Mouse (Mus musculus) left cerebral cortex, adult 11 months (tissue): ENCODE data around the gene Txnip.
"Not testable (repeated sequence)": the region's sequence is repeated elsewhere in the genome, so short reads cannot be mapped to it uniquely, and the experiment has no call there.

Source experiments
- DNase-seq: peaks from one replicate; pipeline ENCODE4 v3.0.0; 2022; ENCODE audit warnings: low spot score

Gene Txnip

DNA sequence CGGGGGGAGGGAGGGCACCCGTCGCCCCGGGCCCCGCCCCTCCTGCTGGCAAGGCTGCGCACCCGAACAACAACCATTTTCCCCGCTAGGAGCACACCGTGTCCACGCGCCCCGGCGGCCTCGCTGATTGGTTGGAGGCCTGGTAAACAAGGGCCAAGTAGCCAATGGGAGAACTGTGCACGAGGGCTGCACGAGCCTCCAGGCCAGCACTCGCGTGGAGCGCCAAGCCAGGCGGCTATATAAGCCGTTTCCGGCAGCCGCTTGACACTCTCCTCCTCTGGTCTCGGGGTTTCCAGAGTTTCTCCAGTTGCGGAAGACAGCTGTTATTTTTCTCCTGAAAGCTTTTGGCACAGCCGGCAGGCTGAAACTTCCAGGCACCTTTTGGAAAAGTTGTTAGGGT, at the start of gene Txnip:
Gene Txnip, plus strand, starts transcription at position 264 of the 400 bp plus-strand sequence.
- peak; percentile 93 for DNase-seq

DNA sequence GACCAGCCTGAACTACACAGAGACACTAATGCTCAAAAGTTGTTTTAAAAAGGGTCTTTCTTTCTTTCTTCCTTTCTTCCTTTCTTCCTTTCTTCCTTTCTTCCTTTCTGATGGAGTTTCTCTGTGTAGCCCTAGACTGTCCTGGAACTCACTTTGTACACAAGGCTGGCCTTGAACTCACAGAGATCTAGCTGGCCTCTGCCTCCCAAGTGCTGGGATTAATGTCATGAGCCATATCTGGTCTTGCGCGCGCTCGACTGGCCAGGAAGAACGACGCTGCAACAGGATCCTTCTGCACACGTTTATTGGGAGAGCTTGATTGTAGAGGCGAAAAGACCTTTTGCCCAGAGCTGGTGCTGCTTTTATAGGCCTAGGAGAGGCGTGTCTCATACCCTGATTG, 49.8 kb upstream of the Txnip start:
- DNase-seq, result not testable (repeated sequence)

DNA sequence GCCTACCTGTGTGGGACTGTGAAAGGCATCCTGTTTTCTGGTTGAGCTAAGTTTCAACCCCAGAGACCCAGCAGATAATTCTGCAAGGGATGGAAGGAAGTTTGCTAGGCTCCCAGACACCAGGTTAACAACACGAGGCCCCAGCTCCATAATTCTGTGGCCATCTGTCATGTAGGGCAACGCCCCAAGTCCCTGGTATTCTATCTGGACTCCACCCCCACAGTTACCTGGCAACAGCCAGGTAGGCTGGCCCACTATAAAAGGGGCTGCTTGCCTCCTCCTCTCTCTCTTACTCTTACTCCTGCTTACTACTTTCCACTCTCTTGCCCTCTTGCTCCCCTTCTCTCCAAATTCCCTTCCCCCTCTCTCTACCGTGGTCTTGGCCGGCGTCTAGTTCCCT, 37.6 kb upstream of the Txnip start:
- no peak for DNase-seq

DNA sequence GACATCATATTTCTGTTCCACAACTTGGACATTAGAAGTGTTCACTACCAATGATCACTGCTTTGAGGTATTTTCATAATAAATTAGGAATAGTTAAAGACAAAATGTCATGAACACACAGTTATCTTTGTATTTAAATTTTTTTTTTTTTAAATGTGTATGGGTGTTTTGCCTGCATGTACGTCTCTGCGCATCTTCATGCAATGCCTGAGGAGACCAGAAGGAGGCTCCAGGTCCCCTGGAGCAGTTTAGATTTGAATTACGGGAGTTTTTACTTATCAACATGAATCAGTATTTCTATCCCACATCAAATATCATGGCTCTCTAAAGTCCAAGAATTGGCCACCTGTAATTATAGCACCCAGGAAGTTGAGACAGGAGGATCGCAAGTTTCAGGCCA, 35.6 kb upstream of the Txnip start:
- DNase-seq, result no peak

DNA sequence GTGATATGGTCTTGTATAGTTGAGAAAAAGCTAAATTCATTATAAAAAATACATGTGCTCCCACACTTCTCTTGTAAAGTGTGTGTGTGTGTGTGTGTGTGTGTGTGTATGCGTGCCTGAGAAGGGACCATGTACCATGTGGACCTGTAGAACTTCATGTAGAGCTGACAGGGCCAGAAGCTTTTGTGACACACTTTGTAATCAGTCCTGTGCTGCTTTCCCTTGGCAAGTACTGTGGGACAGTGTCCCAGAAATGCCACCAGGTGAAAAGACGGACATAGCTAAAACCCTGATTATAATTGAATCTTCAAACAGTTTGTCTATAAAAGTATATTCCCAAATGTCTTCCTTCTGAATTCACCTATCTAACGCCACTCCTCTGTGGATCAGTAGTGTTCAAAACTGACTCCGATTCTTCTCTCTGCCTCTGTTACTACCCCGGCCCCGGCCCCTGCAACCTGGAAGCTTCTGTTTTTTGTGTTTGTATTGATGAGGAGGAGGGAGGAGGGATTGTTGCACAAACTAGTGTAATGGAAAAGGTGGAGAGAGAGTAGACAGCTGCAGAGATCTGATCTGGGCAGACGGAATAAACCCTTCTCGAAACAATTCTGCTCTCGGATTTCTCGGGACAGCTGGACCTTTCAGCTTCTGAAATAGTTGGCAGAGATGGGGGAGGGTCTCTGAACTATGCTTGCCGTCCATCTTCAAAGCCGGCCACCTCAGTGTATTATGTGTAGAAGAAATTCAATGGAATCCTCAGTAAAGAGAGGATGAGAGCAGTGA, 33.5 kb upstream of the Txnip start:
- no peak for DNase-seq

DNA sequence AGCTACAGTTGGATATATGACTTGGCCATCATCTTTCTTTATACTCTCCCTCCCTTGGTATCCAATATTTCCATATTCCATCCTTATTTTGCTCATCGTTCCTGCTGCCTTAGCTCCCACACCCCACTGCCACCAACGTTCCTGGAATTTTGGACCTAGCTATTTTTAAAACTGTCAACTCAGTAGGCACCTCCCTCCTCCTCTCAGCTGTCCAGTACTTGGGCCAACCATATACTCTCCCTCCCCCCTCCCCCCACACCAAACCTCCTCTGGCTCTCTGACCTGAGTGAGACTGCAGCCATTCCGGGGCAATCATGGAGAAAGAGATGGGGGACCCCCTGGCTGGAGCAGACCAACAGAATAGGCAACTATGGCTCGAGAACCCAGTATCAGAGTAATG, 32.8 kb upstream of the Txnip start, which contains the start of gene Hfe2:
Gene Hfe2, plus strand, starts transcription at position 259 of the 400 bp plus-strand sequence.
- DNase-seq, result no peak

DNA sequence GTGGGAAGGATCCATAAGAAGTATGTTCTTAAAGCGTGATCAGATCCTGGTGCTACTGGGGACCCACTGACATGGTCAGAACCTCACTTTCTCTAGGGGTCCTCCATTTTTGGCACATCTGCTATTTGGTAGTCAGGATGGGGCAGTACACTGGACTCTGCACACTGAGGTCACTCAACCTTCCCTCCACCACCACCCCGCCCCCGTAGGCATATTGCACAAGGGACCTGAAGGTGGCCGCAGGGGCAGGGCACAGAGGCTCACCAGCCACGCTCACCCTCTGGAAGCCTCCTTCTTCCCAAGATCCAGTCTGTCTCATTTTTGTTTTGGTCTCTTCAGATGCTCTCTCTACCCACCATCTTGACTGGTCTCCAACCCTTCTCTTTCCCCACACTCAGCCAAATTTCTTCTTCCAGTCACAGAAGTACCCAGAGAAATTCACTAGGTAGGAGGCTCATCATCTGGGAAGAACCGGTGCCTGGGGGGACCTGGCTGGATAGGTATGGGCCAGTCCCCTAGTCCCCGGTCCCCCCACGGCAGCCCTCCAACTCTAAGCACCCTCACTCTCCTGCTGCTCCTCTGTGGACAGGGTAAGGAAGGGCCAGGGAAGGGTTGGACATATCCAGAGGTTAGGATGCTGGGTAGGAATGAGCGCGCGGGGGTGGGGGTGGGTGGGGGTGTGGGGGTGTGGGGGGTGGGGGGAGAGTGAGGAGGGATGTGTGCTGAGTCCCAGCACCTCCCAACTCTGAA, 31.6 kb upstream of the Txnip start:
- DNase-seq, result no peak

DNA sequence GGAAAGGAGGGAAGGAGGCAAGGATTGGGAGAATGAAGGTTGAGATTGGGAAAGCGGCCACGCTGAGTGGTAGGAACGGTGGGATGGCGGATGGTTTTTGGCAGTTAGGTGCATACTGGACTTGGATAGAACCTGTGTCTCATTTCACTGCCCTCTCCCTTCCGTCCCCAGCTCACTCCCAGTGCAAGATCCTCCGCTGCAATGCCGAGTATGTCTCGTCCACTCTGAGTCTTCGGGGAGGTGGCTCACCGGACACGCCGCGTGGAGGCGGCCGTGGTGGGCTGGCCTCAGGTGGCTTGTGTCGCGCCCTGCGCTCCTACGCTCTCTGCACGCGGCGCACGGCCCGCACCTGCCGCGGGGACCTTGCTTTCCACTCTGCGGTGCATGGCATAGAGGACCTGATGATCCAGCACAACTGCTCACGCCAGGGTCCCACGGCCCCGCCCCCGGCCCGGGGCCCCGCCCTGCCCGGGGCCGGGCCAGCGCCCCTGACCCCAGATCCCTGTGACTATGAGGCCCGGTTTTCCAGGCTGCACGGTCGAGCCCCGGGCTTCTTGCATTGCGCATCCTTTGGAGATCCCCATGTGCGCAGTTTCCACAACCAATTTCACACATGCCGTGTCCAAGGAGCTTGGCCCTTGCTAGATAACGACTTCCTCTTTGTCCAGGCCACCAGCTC, 30.8 kb upstream of the Txnip start:
- DNase-seq, result no peak

DNA sequence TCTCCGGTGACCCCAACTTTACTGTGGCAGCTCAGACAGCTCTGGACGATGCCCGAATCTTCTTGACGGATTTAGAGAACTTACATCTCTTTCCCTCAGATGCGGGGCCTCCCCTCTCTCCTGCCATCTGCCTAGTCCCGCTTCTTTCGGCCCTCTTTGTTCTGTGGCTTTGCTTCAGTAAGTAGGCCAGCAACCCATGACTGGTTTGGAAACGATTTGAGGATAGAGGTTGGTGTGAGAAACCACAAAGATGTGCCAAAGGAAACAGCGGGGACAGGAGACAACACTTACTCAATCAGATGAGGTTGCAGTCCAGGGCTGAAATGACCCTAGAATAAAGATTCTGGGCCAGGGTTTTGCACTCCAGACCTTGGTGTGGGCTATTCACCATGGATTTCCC, 29.3 kb upstream of the Txnip start:
- no peak for DNase-seq

DNA sequence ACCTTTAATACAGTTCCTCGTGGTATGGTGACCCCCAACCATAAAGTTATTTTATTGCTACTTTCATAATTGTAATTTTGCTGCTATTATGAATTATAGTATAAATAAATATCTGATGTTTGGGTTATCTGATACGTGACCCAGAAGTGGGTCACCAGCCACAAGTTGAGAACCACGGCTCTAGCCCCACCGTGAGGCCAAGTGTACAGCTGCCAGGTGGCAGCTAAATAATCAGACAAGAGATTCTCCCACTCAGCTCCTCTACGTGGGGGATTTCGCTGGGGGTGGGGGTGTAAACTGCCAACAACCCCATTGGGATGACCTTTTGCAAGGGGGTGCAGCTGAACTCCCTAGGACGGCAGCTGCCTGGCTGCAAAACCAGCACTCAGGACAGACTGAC, 25.7 kb upstream of the Txnip start:
- no peak for DNase-seq

DNA sequence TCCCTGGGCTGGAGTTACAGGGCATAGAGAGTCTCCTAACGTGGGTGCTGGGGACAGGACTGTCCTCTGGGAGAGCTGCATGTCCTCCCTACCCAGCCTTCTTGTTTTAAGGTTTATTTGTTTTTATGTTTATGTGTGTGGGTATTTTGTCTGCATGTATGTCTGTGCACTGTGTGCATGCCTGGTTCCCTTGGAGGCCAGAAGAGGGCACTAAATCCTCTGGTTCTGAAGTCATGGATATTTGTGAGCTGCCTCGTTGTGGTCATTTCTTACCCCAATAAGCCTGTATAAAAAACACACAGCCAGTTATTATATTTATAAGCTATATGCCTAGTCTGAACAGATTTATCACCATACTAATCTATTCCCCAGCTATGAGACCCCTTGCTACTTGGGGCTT, 23.5 kb upstream of the Txnip start:
- no peak for DNase-seq

DNA sequence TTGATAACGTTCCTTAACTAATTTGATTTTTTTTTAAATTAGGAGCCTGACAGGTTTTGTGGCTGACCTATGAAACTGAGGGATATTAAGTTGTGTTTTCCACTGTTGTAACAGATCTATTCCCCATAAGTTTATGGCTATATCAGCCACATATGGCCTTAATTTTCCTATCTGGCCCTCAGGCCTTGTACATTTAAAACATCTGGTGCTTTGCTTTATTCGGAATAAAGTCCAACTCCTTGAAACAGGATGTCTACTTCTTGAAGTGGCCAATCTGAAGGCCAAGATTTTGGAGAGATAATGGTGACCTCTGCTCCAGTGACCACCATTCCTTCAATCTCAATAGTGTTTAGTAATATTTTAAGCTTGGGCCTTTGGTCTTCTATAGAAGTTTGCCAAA, 18.4 kb upstream of the Txnip start:
- DNase-seq, result no peak

DNA sequence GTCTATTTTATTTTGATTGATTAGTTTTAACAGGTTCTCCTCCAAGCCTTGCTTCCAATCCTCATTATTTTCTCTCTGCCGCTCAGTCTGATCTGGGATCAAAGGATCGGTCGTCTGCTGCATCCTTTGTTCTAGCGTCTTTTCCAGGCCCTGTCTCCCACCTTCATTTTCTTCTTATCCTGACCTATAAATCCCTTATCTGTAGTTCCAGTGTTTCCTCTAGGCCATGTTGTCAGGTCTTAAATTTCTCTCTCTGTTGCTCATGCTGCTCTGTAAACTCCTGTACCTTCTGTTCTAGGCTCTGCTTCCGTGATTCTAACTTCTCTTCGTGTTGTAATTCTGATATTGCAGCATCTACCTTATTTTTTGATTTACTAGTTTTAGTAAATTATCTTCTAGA, 17.0 kb upstream of the Txnip start:
- no peak for DNase-seq

DNA sequence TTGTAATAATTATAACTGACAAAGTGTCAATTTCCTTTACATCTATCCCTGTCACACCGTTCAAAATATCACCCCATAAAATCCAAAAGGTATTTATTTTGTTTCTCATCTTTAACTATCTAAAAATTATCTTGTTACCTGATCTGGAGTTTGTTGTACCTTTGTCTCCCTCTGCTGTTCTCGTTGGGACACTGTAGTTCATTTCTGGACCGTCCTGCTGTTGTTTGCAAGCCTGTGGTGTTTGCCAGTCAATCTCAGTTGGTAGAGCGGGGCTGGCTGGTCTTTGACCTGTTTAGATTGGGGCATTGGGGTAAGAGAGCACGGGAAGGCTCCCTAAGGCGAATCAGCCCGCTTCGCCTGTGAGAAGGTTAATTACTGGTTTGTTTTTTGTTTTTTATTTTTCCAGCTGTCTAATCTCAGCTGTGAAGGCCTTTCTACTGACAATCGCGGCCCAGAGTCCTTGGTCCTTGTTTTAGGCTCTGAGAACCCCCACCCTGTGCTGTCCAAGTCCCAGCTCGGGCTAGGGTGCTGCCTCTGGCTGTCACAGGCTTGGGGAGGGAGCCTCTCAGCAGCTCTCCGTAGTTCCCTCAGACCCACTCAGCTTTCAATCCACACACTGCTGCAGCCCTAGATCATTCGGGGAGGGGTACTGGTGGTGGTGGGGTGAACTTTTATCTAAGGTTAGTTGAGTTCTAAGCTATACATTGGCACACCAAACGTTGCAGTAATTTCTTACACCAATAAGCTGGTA, 16.3 kb upstream of the Txnip start:
- no peak for DNase-seq

DNA sequence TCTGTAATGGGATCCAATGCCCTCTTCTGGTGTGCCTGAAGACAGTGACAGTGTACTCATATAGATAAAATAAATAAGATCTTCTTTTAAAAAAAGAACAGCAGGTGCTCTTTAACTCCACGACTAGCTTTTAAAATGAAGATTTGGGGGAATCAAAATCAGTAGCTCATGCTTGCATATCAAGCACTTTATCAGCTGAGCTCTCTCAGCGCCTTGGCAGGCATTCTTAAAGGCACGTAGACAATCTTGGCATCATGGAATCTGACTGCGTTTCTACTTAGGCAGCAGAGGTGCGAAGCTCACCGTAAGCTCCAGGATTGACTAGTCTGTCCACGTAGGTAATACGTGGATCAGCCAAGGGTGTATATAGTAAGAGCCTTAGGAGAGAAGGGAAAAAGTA, 15.2 kb upstream of the Txnip start:
- DNase-seq, result no peak

DNA sequence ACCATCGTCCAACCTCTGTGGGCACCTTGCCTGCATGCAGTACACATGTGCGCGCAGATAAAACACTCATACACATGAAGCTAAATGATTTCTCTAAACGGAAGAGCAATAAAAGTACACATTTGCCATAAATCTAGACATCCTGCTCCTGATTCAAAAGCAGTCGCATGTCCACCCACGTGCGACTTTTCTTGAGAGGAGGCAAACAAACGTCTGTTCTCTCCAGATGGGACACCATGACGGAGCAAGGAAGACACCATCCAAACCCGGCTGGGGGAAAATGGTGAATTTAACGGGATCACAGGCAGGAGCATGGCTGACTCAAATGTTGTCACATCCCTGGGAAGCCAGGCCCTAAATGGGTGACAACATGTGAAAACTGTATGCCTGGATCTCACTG, 14.4 kb upstream of the Txnip start:
- DNase-seq, result no peak

DNA sequence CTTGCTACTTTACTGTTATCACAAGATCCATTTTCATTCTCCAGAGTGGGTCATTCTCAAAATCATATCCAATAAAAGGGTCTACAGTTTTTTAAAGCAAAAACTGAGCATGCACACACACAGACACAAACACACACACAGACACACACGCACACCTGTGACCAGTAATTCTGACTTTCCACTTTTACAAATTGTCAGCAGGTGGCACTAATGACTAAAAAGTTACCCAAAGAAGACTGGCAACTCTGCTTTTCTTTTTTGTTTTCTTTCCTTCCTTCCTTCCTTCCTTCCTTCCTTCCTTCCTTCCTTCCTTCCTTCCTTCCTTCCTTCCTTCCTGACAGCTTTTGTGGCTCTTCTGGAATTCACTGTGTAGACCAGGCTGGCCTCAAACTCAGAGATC, 12.2 kb upstream of the Txnip start:
- DNase-seq, result no peak

DNA sequence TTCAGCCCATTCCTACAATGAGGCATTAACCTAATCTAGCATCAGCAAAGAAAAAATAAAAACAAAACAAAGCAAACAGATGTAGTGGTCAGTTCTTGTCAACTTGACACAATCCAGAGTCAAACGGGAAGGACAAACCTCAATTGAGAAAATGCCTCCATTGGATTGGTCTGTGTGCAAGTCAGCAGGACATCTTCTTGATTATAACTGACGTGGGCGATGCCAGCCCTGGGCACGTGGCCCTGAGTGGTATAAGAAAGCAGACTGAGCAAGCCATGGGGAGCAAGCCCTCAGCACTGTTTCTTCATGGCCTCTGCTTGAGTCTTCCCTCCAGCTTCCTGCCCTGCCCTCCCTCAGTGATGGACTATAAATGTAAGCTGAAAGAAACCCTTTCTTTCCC, 10.9 kb upstream of the Txnip start:
- no peak for DNase-seq

DNA sequence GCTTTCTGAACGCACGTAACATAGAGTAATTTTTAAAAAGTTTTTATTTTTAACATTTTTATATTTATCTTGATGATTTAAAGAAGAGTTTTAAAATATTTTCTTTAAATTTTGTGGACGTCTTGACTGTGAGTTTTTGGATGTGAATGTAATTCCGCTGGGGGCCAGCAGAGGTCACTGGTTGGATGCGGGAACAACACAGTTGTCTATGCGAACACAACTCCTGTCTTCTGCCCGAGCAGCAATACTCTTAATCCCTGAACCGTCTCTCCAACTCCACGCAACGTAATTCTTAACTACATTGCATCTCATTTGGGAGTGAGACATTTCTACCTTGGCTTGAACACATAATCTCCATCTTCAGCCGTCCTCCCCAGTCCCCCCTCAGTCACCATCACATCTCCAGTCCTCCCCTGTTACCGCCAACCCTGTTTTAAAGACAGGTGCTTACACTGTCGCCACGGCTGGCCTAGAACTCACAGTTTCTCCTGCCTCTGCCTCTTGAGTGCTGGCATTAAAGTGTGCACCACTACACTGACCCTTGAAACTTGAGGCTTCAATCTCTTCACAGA, 10.3 kb upstream of the Txnip start:
- peak; percentile 41 for DNase-seq

DNA sequence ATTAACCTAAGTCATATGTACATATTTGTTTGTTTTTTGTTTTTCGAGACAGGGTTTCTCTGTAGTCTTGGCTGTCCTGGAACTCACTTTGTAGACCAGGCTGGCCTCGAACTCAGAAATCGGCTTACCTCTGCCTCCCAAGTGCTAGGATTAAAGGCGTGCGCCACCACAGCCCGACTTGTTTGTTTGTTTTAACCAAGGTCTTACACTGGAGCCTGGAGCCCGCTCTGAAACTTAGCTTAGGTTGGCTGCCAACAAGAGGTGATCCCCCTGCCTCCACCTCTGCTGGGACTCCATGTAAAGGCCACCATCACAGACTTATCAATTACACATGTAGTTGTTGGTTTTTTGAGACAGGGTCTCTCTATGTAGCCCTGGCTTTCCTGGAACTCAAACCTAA, 8.9 kb upstream of the Txnip start:
- DNase-seq, result no peak

DNA sequence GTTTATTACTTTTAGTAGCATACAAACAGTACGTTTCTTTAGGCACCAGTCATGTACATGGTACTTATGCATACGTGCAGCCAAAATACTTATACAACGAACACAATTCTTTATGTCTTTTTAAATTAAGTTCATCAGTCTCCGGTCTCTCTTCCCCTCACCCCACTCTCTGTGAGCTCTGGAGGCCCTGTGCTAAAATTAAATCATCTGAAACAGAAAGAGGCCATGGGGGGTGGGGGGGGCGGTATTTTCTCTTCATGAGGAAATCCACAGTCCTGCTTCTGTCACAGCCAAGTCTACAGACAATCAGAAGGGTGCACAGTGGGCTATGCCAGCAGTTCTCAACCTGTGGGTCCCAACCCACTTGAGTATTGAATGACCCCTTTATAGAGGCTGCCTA, 8.4 kb upstream of the Txnip start:
- DNase-seq, result no peak

DNA sequence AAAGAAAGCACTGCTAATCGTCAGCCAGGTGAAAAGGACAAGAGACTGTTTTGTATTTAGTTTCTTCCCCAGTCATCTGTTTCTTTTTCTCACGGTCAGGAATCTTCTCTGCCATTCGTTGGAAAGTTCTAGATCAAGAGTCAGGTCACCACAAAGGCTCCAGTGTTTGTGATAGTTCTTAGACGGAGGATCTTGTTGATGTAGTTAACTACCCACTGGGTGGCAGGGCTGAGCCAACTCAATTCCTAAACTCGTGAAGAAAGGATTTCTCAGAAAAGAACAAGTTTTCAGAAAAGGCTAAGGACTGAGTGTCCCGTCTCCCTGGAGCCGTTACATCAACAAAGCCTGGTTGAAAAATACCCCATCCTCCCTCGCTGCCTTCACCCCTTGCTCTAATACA, 6.6 kb upstream of the Txnip start:
- no peak for DNase-seq
